Mouse (Mus musculus) cerebral cortex, adult 2 months (tissue): ENCODE results near the gene Arhgap6.

Experiments used
- WGBS: fragments of 180-500 bp; shearing (Covaris S2); methylation state at CpG from one replicate; pipeline ENCODE4 v1.1.7; 2018; 5-methylcytosine and 5-hydroxymethylcytosine counted together

The Arhgap6 gene

GRCm38 (mm10) chrX:169158385-169158784 lies 363.5 kb downstream of the Arhgap6 start:
- WGBS, result 82% methylated on average over 6 of the region's 6 CpGs

GRCm38 (mm10) chrX:169170981-169171380 lies 376.1 kb downstream of the Arhgap6 start:
- 87% methylated on average over 2 of the region's 2 CpGs for WGBS

GRCm38 (mm10) chrX:169173796-169174195 lies 378.9 kb downstream of the Arhgap6 start:
- no CpG with 5 or more reads among the region's 1 CpGs for WGBS

GRCm38 (mm10) chrX:169178634-169179033 lies 383.7 kb downstream of the Arhgap6 start:
- 82% methylated on average over 2 of the region's 2 CpGs for WGBS

- 79% methylated on average over 5 of the region's 5 CpGs for whole genome bisulfite sequencing
These were observed 392.2 kb downstream of the Arhgap6 start, which contains the start of gene Amelx for GRCm38 (mm10) chrX:169187100-169187499. Amelx (minus strand) TSS chrX:169187200.

- 83% methylated on average over 3 of the region's 3 CpGs for WGBS
These were observed 415.1 kb downstream of the Arhgap6 start for GRCm38 (mm10) chrX:169210019-169210418.

GRCm38 (mm10) chrX:169220064-169220463 lies 425.2 kb downstream of the Arhgap6 start:
- 72% methylated on average over 8 of the region's 8 CpGs for whole genome bisulfite sequencing

- 79% methylated on average over 3 of the region's 3 CpGs for WGBS
These were observed 427.6 kb downstream of the Arhgap6 start for GRCm38 (mm10) chrX:169222357-169223062.

GRCm38 (mm10) chrX:169255915-169256314 lies 461.0 kb downstream of the Arhgap6 start:
- 90% methylated on average over 1 of the region's 1 CpGs for WGBS

GRCm38 (mm10) chrX:169261034-169261433 lies 466.1 kb downstream of the Arhgap6 start:
- WGBS, result 89% methylated on average over 3 of the region's 3 CpGs

- 79% methylated on average over 2 of the region's 2 CpGs for WGBS
These were observed 467.3 kb downstream of the Arhgap6 start for GRCm38 (mm10) chrX:169262212-169262611.

- 62% methylated on average over 8 of the region's 8 CpGs for WGBS
These were observed 468.7 kb downstream of the Arhgap6 start for GRCm38 (mm10) chrX:169263433-169264172.

- WGBS, result 34% methylated on average over 4 of the region's 4 CpGs
These were observed 504.7 kb downstream of the Arhgap6 start for GRCm38 (mm10) chrX:169299579-169299978.

GRCm38 (mm10) chrX:169302271-169303045 lies 507.6 kb downstream of the Arhgap6 start:
- WGBS, result 79% methylated on average over 26 of the region's 26 CpGs

GRCm38 (mm10) chrX:169303945-169304344 lies 509.0 kb downstream of the Arhgap6 start:
- WGBS, result 26% methylated on average over 3 of the region's 3 CpGs

GRCm38 (mm10) chrX:169308559-169308958 lies 513.7 kb downstream of the Arhgap6 start:
- 94% methylated on average over 3 of the region's 3 CpGs for WGBS

- WGBS, result 16% methylated on average over 12 of the region's 12 CpGs
These were observed 524.3 kb downstream of the Arhgap6 start for GRCm38 (mm10) chrX:169319066-169319760.

GRCm38 (mm10) chrX:169319945-169320667 lies 525.2 kb downstream of the Arhgap6 start, which contains the start of gene Hccs:
Hccs (minus strand) TSS chrX:169320372.
- 7% methylated on average over 90 of the region's 97 CpGs for WGBS

GRCm38 (mm10) chrX:169320668-169321005 lies 525.7 kb downstream of the Arhgap6 start:
- WGBS, result 15% methylated on average over 15 of the region's 15 CpGs

GRCm38 (mm10) chrX:169325929-169326595 lies 531.2 kb downstream of the Arhgap6 start:
- WGBS, result 79% methylated on average over 3 of the region's 3 CpGs
